Mouse (Mus musculus): ENCODE measurements around the gene Gm28230. TPM values are rescaled to one million over a fixed set of nuclear protein-coding genes. Genes with fewer than 3 reads are reported as not detected.

Gm28230 gene
- total and polyA plus RNA-seq, 3 experiments = 0.89 to 1.7 (median 1.1) TPM

DNA sequence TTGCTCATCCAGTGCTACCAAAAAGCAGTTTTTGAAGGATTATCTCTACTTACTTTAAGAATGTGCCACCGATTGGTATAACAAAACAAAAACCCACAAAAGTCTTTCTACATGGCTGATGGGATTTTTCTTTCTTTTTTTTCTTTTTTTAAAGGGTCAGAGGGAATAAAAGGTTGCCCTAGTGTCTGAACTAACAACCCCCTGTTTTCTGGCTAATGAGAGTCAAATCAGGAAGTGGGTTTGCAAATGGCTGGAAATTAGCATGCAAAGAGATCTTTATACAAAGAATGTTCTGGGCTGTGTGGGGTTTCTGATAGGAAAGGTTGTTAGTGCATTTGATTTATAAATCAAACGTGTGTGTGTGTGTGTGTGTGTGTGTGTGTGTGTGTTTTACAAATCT, 6.1 kb upstream of the Gm28230 start:
- DNase-seq (ENCODE audit: extremely low read depth) = no peak
- TF ChIP-seq RAD21 (IDR thresholded peaks at IDR 0.05; ENCODE audit: low read depth, low read length) (no peak), ZNF384 (IDR thresholded peaks at IDR 0.05; ENCODE audit: low read depth, low read length) (peak; percentile 62), CHD2 (IDR thresholded peaks at IDR 0.05; ENCODE audit: low read length) (no peak), SIN3A (IDR thresholded peaks at IDR 0.05; ENCODE audit: low read length) (no peak), MXI1 (IDR thresholded peaks at IDR 0.05; ENCODE audit: low read depth, low read length) (no peak), MYC (IDR thresholded peaks at IDR 0.05; ENCODE audit: low read depth, low read length) (no peak), EP300 (IDR thresholded peaks at IDR 0.05; ENCODE audit: low read length) (no peak), ELF1 (IDR thresholded peaks at IDR 0.05; ENCODE audit: low read depth, low read length) (peak; percentile 74)
- H3K36me3 ChIP-seq (replicated peaks in 1 of 2; ENCODE audit: control insufficient read depth in 1 of 2, insufficient read depth in 1 of 2, low read length in 1 of 2) = no peaks in the 10 kb centered on the region
- H3K4me2 ChIP-seq (ENCODE audit: insufficient read depth, low read depth, poor library complexity, severe bottlenecking) = peak overlapping the region; percentile 78
- no peaks in the 10 kb centered on the region for H3K27me3 ChIP-seq (replicated peaks)
- H3K9me3 ChIP-seq (replicated peaks; ENCODE audit: low read length) = no peaks in the 10 kb centered on the region
- dilution Hi-C loops (cut with MboI; ENCODE audit: extremely low pct_ligation_motif_present, extremely low pct_unique_long_range_greater_than_20kb, low sequenced_read_pairs) = no loop called here
- H3K27ac ChIP-seq (ENCODE audit: insufficient read depth, low read depth) = no peak overlapping the region
- peaks cover 23% of the 10 kb centered on the region for H3K79me2 ChIP-seq (replicated peaks; ENCODE audit: control insufficient read depth, extremely low read depth, insufficient read depth, poor library complexity, severe bottlenecking)
- in situ Hi-C loops (cut with MboI; ENCODE audit: low pct_ligation_motif_present, low pct_unique_long_range_greater_than_20kb, low sequenced_read_pairs) = loop anchor here (10.0 to 25.0 kb wide), 2 partner anchors 334 to 867 kb away; no protein-coding TSS in a partner anchor
- no peak overlapping the region for H3K4me3 ChIP-seq (replicated peaks in 1 of 3; ENCODE audit: low read depth in 2 of 3, low read length in 2 of 3, poor library complexity in 1 of 3)
- no peak overlapping the region for H3K9ac ChIP-seq (ENCODE audit: insufficient read depth, low read depth)
- H3K4me1 ChIP-seq (ENCODE audit: control insufficient read depth in 1 of 2, insufficient read depth in 2 of 2) = peaks cover 15 to 44% of the 10 kb centered on the region in 2 experiments

GRCm38 (mm10) chr2:74720955-74721491, 5.5 kb upstream of the Gm28230 start:
- TF ChIP-seq ZC3H11A (IDR thresholded peaks at IDR 0.05; ENCODE audit: low read depth, low read length) (no peak), ELF1 (IDR thresholded peaks at IDR 0.05; ENCODE audit: low read depth, low read length) (0 out of 2 replicates have a peak, but pooled peaks have one; percentile 5)
- H3K27me3 ChIP-seq (replicated peaks) = no peaks in the 10 kb centered on the region
- H3K79me2 ChIP-seq (replicated peaks; ENCODE audit: control insufficient read depth, extremely low read depth, insufficient read depth, poor library complexity, severe bottlenecking) = peaks cover 30% of the 10 kb centered on the region
- peaks cover 15 to 48% of the 10 kb centered on the region in 2 experiments for H3K4me1 ChIP-seq (ENCODE audit: control insufficient read depth in 1 of 2, insufficient read depth in 2 of 2)
- peak overlapping the region; percentile 78 for H3K4me2 ChIP-seq (ENCODE audit: insufficient read depth, low read depth, poor library complexity, severe bottlenecking)
- peak overlapping the region; percentile 73 for H3K27ac ChIP-seq (ENCODE audit: insufficient read depth, low read depth)
- no peaks in the 10 kb centered on the region for H3K9me3 ChIP-seq (replicated peaks; ENCODE audit: low read length)
- H3K36me3 ChIP-seq (replicated peaks in 1 of 2; ENCODE audit: control insufficient read depth in 1 of 2, insufficient read depth in 1 of 2, low read length in 1 of 2) = peaks cover 3 to 4% of the 10 kb centered on the region in 2 experiments
- in situ Hi-C loops (cut with MboI; ENCODE audit: low pct_ligation_motif_present, low pct_unique_long_range_greater_than_20kb, low sequenced_read_pairs) (loop anchor here (10.0 to 25.0 kb wide), 2 partner anchors 334 to 866 kb away; no protein-coding TSS in a partner anchor), dilution Hi-C loops (cut with MboI; ENCODE audit: extremely low pct_ligation_motif_present, extremely low pct_unique_long_range_greater_than_20kb, low sequenced_read_pairs) (no loop called here)
- no peak for DNase-seq (ENCODE audit: extremely low read depth)
- H3K4me3 ChIP-seq (replicated peaks in 1 of 3; ENCODE audit: low read depth in 2 of 3, low read length in 2 of 3, poor library complexity in 1 of 3) = no peak overlapping the region
- peak overlapping the region; percentile 7 for H3K9ac ChIP-seq (ENCODE audit: insufficient read depth, low read depth)

GRCm38 (mm10) chr2:74721882-74722281, 4.6 kb upstream of the Gm28230 start:
- in situ Hi-C loops (cut with MboI; ENCODE audit: low pct_ligation_motif_present, low pct_unique_long_range_greater_than_20kb, low sequenced_read_pairs) = loop anchor here (10.0 to 25.0 kb wide), 2 partner anchors 333 to 865 kb away; no protein-coding TSS in a partner anchor

More at GRCm38 (mm10) chr2:74721882-74722281, 4.6 kb upstream of the Gm28230 start:
- Histone ChIP-seq H3K9ac (ENCODE audit: insufficient read depth, low read depth) (peak overlapping the region; percentile 71; the same call in 1 of the 2 replicates), H3K27ac (ENCODE audit: insufficient read depth, low read depth) (peak overlapping the region; percentile 3; the same call in 1 of the 2 replicates), H3K79me2 (replicated peaks; ENCODE audit: control insufficient read depth, extremely low read depth, insufficient read depth, poor library complexity, severe bottlenecking) (peaks cover 38% of the 10 kb centered on the region), H3K4me1 (ENCODE audit: control insufficient read depth in 1 of 2, insufficient read depth in 2 of 2) (peaks cover 10 to 49% of the 10 kb centered on the region in 2 experiments), H3K4me3 (replicated peaks in 1 of 3; ENCODE audit: low read depth in 2 of 3, low read length in 2 of 3, poor library complexity in 1 of 3) (peak overlapping the region in 1 of 3 experiments; percentile 16), H3K27me3 (replicated peaks) (no peaks in the 10 kb centered on the region), H3K4me2 (ENCODE audit: insufficient read depth, low read depth, poor library complexity, severe bottlenecking) (peak overlapping the region; percentile 86), H3K9me3 (replicated peaks; ENCODE audit: low read length) (no peaks in the 10 kb centered on the region), H3K36me3 (replicated peaks in 1 of 2; ENCODE audit: control insufficient read depth in 1 of 2, insufficient read depth in 1 of 2, low read length in 1 of 2) (peaks cover 11 to 12% of the 10 kb centered on the region in 2 experiments)
- TF ChIP-seq MAZ (IDR thresholded peaks at IDR 0.05; ENCODE audit: low read depth, low read length) (no peak), USF1 (IDR thresholded peaks at IDR 0.05; ENCODE audit: low read depth, low read length) (no peak), EP300 (IDR thresholded peaks at IDR 0.05; ENCODE audit: low read length) (no peak), POLR2AphosphoS2 (IDR thresholded peaks at IDR 0.05; ENCODE audit: low read depth, low read length) (no peak), ELF1 (IDR thresholded peaks at IDR 0.05; ENCODE audit: low read depth, low read length) (no peak)
- DNase-seq (ENCODE audit: extremely low read depth) = no peak
- dilution Hi-C loops (cut with MboI; ENCODE audit: extremely low pct_ligation_motif_present, extremely low pct_unique_long_range_greater_than_20kb, low sequenced_read_pairs) = no loop called here
